In genomic region chr9:104410211-104410610, GRCm38 (mm10) we compare ENCODE assay signal across 8 mouse cellular contexts.
DNase-seq lines count a peak whose midpoint lies in the region; ATAC-seq and TF ChIP-seq lines count a peak whose summit lies in the region.

No protein-coding gene starts in this region.

- intact Hi-C loops in left cerebral cortex, postnatal 14 days (cut with DNase I), result loop anchor here (5.0 kb wide), 1 partner anchor 977 kb away; no protein-coding TSS in a partner anchor

- ATAC-seq in Patski, result no peak
- ATAC-seq in hindbrain, embryonic 13.5 days (ENCODE audit: low FRiP score), result no peak
- no peak for ATAC-seq in erythroblast, adult 5-6 weeks (replicated peaks; ENCODE audit: low FRiP score, poor library complexity, severe bottlenecking)

- H3K9me3 ChIP-seq in hindbrain, embryonic 13.5 days, result no peaks in the 10 kb centered on the region

- H3K36me3 ChIP-seq in hindbrain, embryonic 13.5 days, result no peaks in the 10 kb centered on the region

- H3K4me1 ChIP-seq in hindbrain, embryonic 13.5 days (replicated peaks), result peaks cover 32% of the 10 kb centered on the region

- H3K4me2 ChIP-seq in hindbrain, embryonic 13.5 days, result 0 out of 2 replicates have a peak overlapping the region, but pooled peaks have one; percentile 19

- no peak overlapping the region for H3K4me3 ChIP-seq in hindbrain, embryonic 13.5 days

- peak; percentile 39 for DNase-seq in layer of hippocampus, adult 11-12 months (ENCODE audit: low spot score)
- DNase-seq in layer of hippocampus, adult 9-10 months (ENCODE audit: low spot score), result no peak
- DNase-seq in Patski (ENCODE audit: low read depth, low spot score), result no peak
- peak; percentile 85 for DNase-seq in embryo, embryonic 10 days (ENCODE audit: low spot score)
- peak; percentile 74 for DNase-seq in left cerebral cortex, postnatal 14 days (ENCODE audit: low spot score in 2 of 2)
- peak; percentile 42 for DNase-seq in naive thymus-derived CD4-positive, alpha-beta T cell, adult 2 months (ENCODE audit: low read depth)

- POLR2A ChIA-PET in Patski (lab: Charles Lee), result no interaction called here

- H3K27ac ChIP-seq in hindbrain, embryonic 13.5 days, result no peak overlapping the region

- in situ Hi-C loops in Patski (cut with MboI; ENCODE audit: low pct_unique_long_range_greater_than_20kb), result loop anchor here (10.0 kb wide), 1 partner anchor 985 kb away; the partner anchor contains the start of genes Aste1 and Nek11

- H3K27me3 ChIP-seq in Patski, result peaks cover 5% of the 10 kb centered on the region
- peaks cover 12% of the 10 kb centered on the region for H3K27me3 ChIP-seq in hindbrain, embryonic 13.5 days

- CTCF ChIA-PET in Patski (lab: Charles Lee), result interaction anchor here (0.6 to 1.2 kb wide), 5 partner anchors 12 to 617 kb away, joined by 3 to 5 read pairs (median 3); no protein-coding TSS in a partner anchor

- 3% methylated on average over 5 of the region's 5 CpGs for WGBS in hindbrain, embryonic 13.5 days

- peak; percentile 73 for TF ChIP-seq CTCF in Patski (IDR thresholded peaks at IDR 0.05)

- no peak overlapping the region for H3K9ac ChIP-seq in hindbrain, embryonic 13.5 days

Comparison
In these comparisons a context has a peak if more than half of its experiments do, and no peak if none do; other contexts are left out.
1. DNase-seq: peak in layer of hippocampus, adult 11-12 months (single experiment), embryo, embryonic 10 days (single experiment), left cerebral cortex, postnatal 14 days (2 of 2) and naive thymus-derived CD4-positive, alpha-beta T cell, adult 2 months (single experiment); none in layer of hippocampus, adult 9-10 months (single experiment) and Patski (single experiment).